Mouse (Mus musculus) lung, postnatal 36 days (tissue): ENCODE data around the gene Il17rd.

Experiments used
- DNase-seq: peaks from one replicate; pipeline ENCODE4 v3.0.0; 2022; ENCODE audit warnings: mixed read lengths

Il17rd gene

GRCm38 (mm10) chr14:27096779-27097178 lies 58.0 kb downstream of the Il17rd start:
- DNase-seq, result peak; percentile 88

DNA sequence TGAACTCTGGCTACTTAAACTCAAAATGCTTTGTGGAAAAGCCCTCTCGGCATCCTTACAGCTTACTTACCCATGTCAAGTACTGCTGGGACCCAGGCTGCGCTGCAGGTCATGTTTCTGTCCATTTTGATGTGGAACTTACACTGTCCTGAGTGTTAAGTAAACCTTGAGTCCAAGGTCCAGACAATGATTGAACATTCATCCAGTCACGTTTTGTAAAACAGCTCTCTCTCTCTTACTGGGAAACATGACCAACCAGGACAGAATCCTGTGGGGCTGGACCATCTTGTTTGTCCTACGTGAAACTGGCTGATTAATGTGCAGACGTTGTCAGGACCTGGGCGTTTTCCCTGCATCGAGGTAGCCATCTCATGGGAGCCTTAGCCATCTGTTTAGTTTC lies 63.0 kb downstream of the Il17rd start:
- no peak for DNase-seq

GRCm38 (mm10) chr14:27102720-27103119 lies 64.0 kb downstream of the Il17rd start:
- no peak for DNase-seq

GRCm38 (mm10) chr14:27105731-27106457 lies 67.2 kb downstream of the Il17rd start:
- DNase-seq, result no peak

GRCm38 (mm10) chr14:27108748-27109504 lies 70.2 kb downstream of the Il17rd start:
- peak; percentile 56 for DNase-seq

- peak; percentile 75 for DNase-seq
Observed at GRCm38 (mm10) chr14:27114362-27115274, 75.9 kb downstream of the Il17rd start, which contains the start of gene Arhgef3. Gene Arhgef3, plus strand, starts transcription at chr14:27114899.

GRCm38 (mm10) chr14:27115275-27115660 lies 76.5 kb downstream of the Il17rd start:
- peak; percentile 12 for DNase-seq

DNA sequence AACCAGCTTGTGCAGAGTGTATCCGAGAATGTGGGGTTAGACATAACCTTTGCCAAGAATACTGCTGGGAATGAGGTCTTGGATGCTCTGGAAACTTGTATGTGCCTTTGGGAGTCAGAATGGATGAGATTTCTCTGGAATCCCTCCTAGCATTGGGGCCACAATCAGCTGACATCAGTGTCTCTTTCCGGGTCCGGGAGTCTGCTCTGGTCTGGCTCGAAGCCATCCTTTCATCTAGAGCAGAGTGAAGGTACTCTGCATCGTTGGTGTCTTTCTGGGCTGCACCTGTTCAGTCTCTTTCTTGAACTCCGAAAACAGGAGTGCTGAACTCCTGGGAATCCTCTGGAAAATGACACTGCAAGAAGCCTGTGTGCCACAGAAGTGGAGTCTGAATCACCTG lies 77.2 kb downstream of the Il17rd start:
- DNase-seq, result peak; percentile 10

GRCm38 (mm10) chr14:27116577-27117165 lies 77.9 kb downstream of the Il17rd start:
- DNase-seq, result no peak

DNA sequence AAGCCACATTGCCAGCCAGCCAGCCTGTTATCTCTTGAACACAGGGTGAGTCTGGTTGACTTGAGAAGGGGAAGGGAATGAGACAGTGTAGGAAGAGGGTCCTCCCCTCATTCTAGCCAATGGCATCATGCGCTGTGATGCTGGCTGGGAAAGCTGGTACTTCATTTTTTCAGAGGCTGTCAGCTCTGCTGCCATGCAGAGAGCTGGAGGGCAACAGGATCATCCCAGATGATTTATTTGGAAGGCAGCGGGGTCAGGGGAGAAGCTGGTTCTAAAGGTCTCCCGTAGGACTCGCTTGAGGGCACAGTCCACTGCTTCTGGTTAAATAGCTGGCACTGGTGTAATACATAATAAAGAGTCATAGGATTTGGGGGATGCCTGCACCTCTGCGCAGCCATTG lies 79.8 kb downstream of the Il17rd start:
- no peak for DNase-seq

DNA sequence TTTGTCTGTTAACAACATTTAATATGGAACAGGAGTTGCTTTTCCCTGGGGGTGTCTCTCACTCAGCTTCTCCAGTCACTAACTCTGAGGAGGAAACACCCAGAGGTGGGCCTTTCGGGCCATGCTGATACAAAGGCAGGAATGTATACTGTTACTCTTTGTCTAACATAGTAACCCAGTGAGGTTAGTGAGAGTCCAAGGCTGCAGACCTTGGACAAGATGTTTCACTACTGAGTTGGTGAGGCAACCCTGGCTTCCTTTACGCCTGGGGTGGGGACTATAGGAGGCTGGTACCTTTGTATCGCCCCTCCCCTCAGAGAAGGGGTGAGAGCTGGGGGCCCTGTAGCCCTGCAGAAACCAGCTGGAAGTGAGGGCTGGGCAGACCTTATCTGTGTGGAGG lies 83.9 kb downstream of the Il17rd start:
- no peak for DNase-seq

DNA sequence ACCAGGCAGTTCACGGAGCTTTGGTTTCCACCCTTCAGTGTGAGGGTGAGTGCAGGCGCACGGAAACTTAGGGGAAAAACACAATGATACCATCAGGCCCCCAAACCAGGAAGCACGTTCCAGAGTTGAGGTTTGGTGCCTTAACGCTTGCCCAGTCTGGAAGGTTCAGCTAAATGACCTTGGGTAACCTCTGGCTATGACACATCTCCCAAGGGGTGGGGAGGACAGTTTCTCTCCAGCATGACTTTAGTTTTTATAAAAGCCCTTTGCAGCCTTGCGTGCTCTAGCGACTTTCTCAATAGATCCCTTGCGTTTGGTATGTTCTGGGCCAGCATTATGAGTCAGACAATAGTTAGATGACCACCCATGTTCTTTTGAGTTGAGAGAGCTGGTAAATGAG lies 84.8 kb downstream of the Il17rd start:
- peak; percentile 38 for DNase-seq

- DNase-seq, result no peak
Observed at GRCm38 (mm10) chr14:27130031-27130430, 91.3 kb downstream of the Il17rd start.

- DNase-seq, result no peak
Observed at GRCm38 (mm10) chr14:27130676-27131075, 91.9 kb downstream of the Il17rd start.

GRCm38 (mm10) chr14:27131521-27131920 lies 92.8 kb downstream of the Il17rd start:
- DNase-seq, result no peak

GRCm38 (mm10) chr14:27138891-27139290 lies 100.2 kb downstream of the Il17rd start:
- no peak for DNase-seq

DNA sequence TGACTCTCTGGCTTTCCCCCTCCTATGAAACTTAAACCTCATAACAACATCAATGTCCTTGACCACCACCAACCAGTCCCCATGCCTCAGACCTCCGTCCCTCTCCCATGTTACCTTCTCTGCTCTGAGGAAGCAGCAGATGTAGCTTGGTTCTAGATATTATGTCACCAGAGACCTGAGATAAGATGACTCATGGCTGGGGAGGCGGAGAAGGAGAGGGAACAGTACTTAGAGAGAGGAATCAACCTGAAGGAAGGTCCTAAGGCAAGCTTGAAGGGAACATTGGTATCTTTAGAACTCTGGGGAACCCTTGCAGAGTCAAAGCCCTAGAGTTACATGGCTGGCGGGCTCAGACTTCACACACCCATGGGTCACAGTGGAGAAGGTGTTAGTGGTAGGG lies 101.2 kb downstream of the Il17rd start:
- DNase-seq, result no peak

DNA sequence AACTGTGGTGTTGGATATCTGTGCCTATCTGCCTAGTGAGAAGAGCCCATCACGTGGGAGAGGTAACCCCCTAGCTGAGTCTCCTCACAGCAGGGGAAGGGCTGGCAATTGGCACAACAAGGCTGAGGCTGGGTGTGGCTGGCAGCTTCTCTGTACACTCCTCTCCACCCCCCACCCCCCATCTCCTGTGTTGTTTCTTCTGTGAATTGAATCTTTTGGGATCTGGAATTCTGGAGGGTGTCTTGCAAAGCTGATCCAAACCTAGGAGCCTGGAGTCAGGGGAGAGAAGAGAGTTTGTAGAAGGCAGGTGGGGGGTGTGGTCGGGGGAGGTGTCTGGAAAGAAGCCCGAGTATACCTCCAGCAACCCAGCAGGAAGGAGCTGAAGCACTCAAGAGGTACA lies 102.7 kb downstream of the Il17rd start:
- no peak for DNase-seq

- DNase-seq, result no peak
Observed at GRCm38 (mm10) chr14:27142680-27143079, 103.9 kb downstream of the Il17rd start.

- DNase-seq, result peak; percentile 45
Observed at GRCm38 (mm10) chr14:27145171-27146045, 106.7 kb downstream of the Il17rd start.

GRCm38 (mm10) chr14:27147726-27148125 lies 109.0 kb downstream of the Il17rd start:
- no peak for DNase-seq

DNA sequence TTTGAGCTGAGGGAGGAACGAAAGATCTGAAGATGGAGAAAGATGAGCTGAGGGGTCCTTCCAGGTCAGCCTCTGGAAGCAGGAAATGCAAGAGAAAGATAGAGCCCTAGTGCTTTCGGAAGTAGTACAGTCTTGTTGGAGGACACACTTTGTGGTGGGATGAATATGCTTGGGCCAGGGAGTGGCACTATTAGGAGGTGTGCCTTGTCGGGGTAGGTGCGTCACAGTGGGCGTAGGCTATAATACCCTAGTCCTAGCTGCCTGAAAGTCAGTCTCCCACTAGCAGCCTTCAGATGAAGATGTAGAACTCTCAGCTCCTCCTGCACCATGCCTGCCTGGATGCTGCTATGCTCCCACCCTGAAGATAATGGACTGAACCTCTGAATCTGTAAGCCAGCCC lies 110.7 kb downstream of the Il17rd start:
- DNase-seq, result no peak
